Mouse (Mus musculus) small intestine, adult 2 months (tissue): Measurements from ENCODE around the gene Gjb3.

Experiments used
- CTCF ChIP-seq: fragments of 200-500 bp; IDR thresholded peaks from 2 replicates; pipeline ENCODE4 v1.5.1; 2012; ENCODE audit warnings: low read depth, mild to moderate bottlenecking, control low read depth, inconsistent platforms, low read length, moderate library complexity, mixed read lengths; ENCODE audit not compliant: insufficient replicate concordance, insufficient read length; ENCODE audit errors: extremely low read depth
- POLR2A ChIP-seq: fragments of 200-500 bp; IDR thresholded peaks from 2 replicates; pipeline ENCODE4 v1.6.1; 2012; ENCODE audit warnings: low read depth, mild to moderate bottlenecking, control low read depth, inconsistent platforms, low read length, moderate library complexity

GRCm38 (mm10) chr4:127362520-127362919, 31.9 kb upstream of the Gjb3 start:
- TF ChIP-seq POLR2A (no peak), CTCF (no peak)
